Mouse (Mus musculus): ENCODE data around the gene Armc7.

GRCm38 (mm10) chr11:115485155-115485554 lies 9.7 kb downstream of the Armc7 start:
- TF ChIP-seq POLR2A (IDR thresholded peaks at IDR 0.05; ENCODE audit: control insufficient read depth, low read depth, low read length) (no peak), CTCF (IDR thresholded peaks at IDR 0.05; ENCODE audit: control insufficient read depth, insufficient read depth, insufficient replicate concordance, low read depth, low read length) (no peak)
